Mouse (Mus musculus): ENCODE results near the gene Ppfia1.

DNA sequence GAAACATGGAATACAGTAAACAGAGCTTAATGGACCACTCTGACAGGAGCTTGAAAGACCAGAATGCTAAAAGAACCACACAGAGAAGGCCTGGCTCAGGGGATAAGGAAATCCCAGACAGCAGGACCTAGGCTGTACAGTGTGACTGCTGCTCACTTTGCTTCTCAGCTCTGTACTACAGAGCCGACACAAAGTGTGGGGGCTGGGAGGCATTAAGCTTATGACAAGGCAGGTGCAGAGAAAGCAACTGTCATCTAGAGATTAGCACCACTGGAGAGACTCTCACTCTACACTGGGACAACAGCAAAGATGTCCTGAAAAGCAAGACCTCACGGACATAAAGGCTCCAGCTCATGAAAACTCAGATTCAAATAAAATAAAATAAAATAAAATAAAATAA lies 14.4 kb downstream of the Ppfia1 start:
- no peak for TF ChIP-seq CTCF (IDR thresholded peaks at IDR 0.05; ENCODE audit: low read depth)
- peak; percentile 76 for TF ChIP-seq EP300 (IDR thresholded peaks at IDR 0.05; ENCODE audit: low read depth)
